7 mouse cellular contexts compared by ENCODE assay signal in the genomic region with DNA sequence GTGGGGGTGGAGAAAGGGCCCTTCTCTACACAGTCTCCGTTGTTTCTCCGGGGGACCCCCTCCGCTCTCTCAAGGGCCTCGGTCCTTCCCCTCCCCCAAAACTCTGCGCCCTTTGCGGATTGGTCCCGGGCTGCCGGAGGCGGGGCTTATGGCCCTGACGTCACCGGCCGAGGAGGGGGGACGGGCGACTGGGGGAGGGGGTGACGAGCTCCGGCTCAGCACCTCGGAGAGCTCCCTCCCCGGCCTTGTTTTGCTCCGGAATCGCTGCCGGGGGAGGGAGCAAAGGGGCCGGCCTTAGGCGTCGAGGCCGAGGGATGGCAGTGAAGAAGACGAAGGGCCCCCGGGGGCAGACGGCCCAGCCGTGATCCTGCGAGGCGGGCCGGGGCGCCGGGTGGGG. TPM values are rescaled to one million over a fixed set of nuclear protein-coding genes. Genes with fewer than 3 reads are reported as not detected.
A peak's percentile ranks its signal among the peaks of the same experiment; 100 is the strongest.
DNase-seq lines count a peak whose midpoint lies in the region; ATAC-seq lines count a peak whose summit lies in the region.

A gene (plus strand): TSS at position 166 of the 397 bp plus-strand sequence.

- DNase-seq in adrenal gland, adult 18-20 months (ENCODE audit: low spot score in 2 of 2), result peak; percentile 86 to 89
- DNase-seq in gastrocnemius, postnatal 36 days, result peak; percentile 57 to 59
- DNase-seq in kidney, adult 11 months, result peak; percentile 62
- peak; percentile 98 for DNase-seq in left cerebral cortex, postnatal 4 days
- DNase-seq in midbrain, embryonic 11.5 days (ENCODE audit: low spot score, missing footprints), result peak; percentile 100
- DNase-seq in skeletal muscle tissue, adult 2 months (ENCODE audit: low read depth, low spot score), result peak; percentile 44

- WGBS in midbrain, embryonic 11.5 days, result 2% methylated on average over 17 of the region's 34 CpGs

- intact Hi-C loops in gastrocnemius, postnatal 36 days (cut with DNase I), result no loop called here
- intact Hi-C loops in left cerebral cortex, postnatal 4 days (cut with DNase I), result no loop called here

- H3K36me3 ChIP-seq in midbrain, embryonic 11.5 days (ENCODE audit: control insufficient read depth, insufficient read depth, low read length), result no peaks in the 10 kb centered on the region

- H3K27me3 ChIP-seq in midbrain, embryonic 11.5 days (ENCODE audit: control insufficient read depth, insufficient read depth, low read length), result no peaks in the 10 kb centered on the region; the same call in 1 of the 2 replicates

- H3K4me3 ChIP-seq in midbrain, embryonic 11.5 days (ENCODE audit: low read depth, low read length), result peak within 1 kb of the TSS; percentile 59

- H3K27ac ChIP-seq in midbrain, embryonic 11.5 days (ENCODE audit: low read depth, low read length), result peak within 1 kb of the TSS; percentile 78

- peaks cover 28% of the 10 kb centered on the region for H3K4me1 ChIP-seq in midbrain, embryonic 11.5 days (ENCODE audit: control insufficient read depth, insufficient read depth, low read length)

- peak within 1 kb of the TSS; percentile 74 for H3K4me2 ChIP-seq in midbrain, embryonic 11.5 days

- no peaks in the 10 kb centered on the region for H3K9me3 ChIP-seq in midbrain, embryonic 11.5 days (ENCODE audit: control insufficient read depth, low read length)

- H3K9ac ChIP-seq in midbrain, embryonic 11.5 days (ENCODE audit: low read length), result peak within 1 kb of the TSS; percentile 69

- peak; percentile 85 for ATAC-seq in common myeloid progenitor, adult 5-6 weeks (replicated peaks; ENCODE audit: low read depth, poor library complexity, severe bottlenecking)
- peak; percentile 90 for ATAC-seq in midbrain, embryonic 11.5 days (ENCODE audit: low FRiP score)

RNA-seq across cellular contexts. Expression of the gene that starts here (rescaled TPM):
- 10 to 100 TPM; 40.0 to 45.9 TPM for total RNA-seq in adrenal gland, adult 18-20 months (2021)
- 1.1 TPM in 1 of 2 replicates, not detected in the other for total RNA-seq in common myeloid progenitor, adult 5-6 weeks (2017)
- not detected for total RNA-seq in gastrocnemius, postnatal 36 days (2021)
- total RNA-seq in left cerebral cortex, postnatal 4 days (2021), result 100 to 1,000 TPM; 261 to 262 TPM
- polyA plus RNA-seq in midbrain, embryonic 11.5 days (2014; fragmentation: Nextera tagmentation; extraction: Ambion mirVana), result 42.0 and 43.0 TPM in 2 replicates

Comparison
In these comparisons a context has a peak if more than half of its experiments do, and no peak if none do; other contexts are left out.
1. Peak in every context shown above with its lines: DNase-seq, ATAC-seq, H3K4me3 ChIP-seq and H3K27ac ChIP-seq.
2. RNA of the gene that starts here (total RNA-seq): 261 to 262 TPM in left cerebral cortex, postnatal 4 days and 40.0 to 45.9 TPM in adrenal gland, adult 18-20 months; 1.1 TPM in common myeloid progenitor, adult 5-6 weeks and not detected in gastrocnemius, postnatal 36 days; every median in the first group is over 10 times any median in the second.
3. RNA of the gene that starts here (total RNA-seq): 261 to 262 TPM in left cerebral cortex, postnatal 4 days; 40.0 to 45.9 TPM in adrenal gland, adult 18-20 months; every median in the first group is over 4 times any median in the second.
4. Peak in DNase-seq in gastrocnemius, postnatal 36 days; RNA of the gene not detected or under 1 TPM.
5. DNase-seq: peak in every context shown above with its lines; median percentile 100 in midbrain, embryonic 11.5 days; 98 in left cerebral cortex, postnatal 4 days; 88 in adrenal gland, adult 18-20 months; 62 in kidney, adult 11 months; 58 in gastrocnemius, postnatal 36 days; 44 in skeletal muscle tissue, adult 2 months.